Mouse (Mus musculus): ENCODE data around the gene Trim58.

Trim58 gene

GRCm38 (mm10) chr11:58655151-58655550, 14.9 kb downstream of the Trim58 start:
- no peak for DNase-seq

DNA sequence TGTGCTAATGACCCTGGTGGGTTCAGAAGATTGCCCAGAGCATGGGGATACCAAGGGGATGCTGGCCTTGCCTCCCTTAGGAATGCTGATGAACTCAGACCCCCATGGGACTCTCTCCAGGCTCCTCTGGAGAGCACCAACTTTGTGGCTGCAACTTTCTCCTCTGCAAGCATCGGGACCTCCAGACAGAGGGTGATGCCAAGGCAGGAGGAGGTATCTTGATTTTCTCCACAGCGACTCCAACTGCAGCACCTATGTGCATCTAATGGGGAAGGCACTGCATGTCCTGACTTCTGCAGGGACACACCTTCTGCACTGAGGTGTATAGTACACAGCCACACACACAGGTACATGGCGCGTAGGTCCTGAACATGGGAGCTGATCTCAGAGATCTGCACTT, 18.3 kb downstream of the Trim58 start, which contains the start of gene Olfr322:
Olfr322 (plus strand) TSS at position 187 of the 400 bp plus-strand sequence.
- DNase-seq: no peak

- DNase-seq: no peak
Observed at GRCm38 (mm10) chr11:58669252-58669651, 29.0 kb downstream of the Trim58 start.

DNA sequence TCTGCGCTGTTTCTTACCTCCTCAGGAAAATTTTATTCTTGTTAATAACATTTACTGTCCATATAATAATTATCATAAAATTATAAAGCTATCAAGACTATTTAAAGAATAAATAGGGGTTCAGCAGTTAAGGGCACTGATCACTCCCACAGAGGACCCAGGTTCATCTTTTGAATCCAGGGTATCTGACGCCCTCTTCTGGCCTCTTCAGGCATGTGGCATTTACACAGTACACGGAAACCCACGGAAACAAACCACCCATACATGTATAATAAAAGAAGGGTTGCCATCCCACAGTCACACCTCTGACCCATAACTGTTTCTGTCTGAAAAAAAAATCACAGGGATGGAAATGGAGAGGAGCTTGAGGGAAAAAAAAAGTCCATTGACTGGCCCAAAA, 31.6 kb downstream of the Trim58 start:
- DNase-seq: no peak

DNA sequence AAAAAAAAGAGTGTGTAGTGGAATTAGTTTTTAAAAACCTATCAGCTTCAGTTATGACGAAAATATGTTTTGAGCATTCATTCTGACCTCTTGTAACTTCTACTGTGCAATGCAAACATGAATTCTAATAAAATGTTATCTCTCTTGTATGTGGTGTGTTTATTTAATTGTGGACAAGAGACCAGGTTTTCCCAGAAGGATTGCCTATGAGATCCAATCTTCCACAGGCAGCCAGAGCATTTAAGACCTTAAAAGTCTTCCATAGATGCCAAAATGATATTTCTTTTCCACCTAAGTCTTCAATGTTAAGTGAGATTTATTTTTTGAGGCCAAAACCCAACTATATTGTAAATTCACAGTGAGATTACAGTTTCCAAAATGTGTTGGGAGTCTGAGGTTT, 40.5 kb downstream of the Trim58 start, which contains the start of gene Olfr320:
Olfr320 (plus strand) TSS at position 301 of the 400 bp plus-strand sequence.
- DNase-seq: no peak

DNA sequence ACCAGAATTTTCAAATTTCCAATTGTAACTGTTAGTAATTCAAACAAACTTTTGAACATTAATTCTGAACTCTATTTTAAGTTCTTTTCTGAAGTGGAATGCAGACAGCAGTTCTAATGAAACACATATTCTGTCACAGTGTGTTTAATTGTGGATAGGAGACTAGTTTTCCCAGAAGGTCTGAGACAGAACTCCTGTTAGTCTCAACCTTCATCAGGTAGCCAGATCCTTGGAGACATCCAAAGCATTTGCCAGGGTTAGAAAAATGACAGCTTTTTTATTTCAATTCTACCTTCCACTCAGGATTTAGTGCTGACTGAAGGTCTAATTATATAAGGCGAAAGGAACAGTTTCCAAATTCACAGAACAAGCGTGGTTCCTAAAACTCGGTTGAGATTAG, 58.6 kb downstream of the Trim58 start, which contains the start of gene Olfr319:
Olfr319 (plus strand) TSS at position 301 of the 400 bp plus-strand sequence.
- no peak for DNase-seq

Measured in cerebellum, adult 11 months (tissue).